ENCODE assay signal across 8 mouse cellular contexts in genomic region chr5:140831064-140831431, GRCm38 (mm10). TPM values are rescaled to one million over a fixed set of nuclear protein-coding genes. Genes with fewer than 3 reads are reported as not detected.
DNase-seq lines count a peak whose midpoint lies in the region; ATAC-seq and TF ChIP-seq lines count a peak whose summit lies in the region.
"Had no signal": no experiment of that assay in that cellular context is flagged by ENCODE, and none has a peak within 500 bp of the region (broad histone marks: within the 10 kb centered on the region; RNA-seq: fewer than 3 reads in every experiment).

No protein-coding gene starts in this region.

- 77% methylated on average over 8 of the region's 8 CpGs for WGBS in lung, postnatal 0 days
- 80% methylated on average over 8 of the region's 8 CpGs for WGBS in forebrain, postnatal 0 days
- 44% methylated on average over 8 of the region's 8 CpGs for WGBS in liver, embryonic 15.5 days (ENCODE audit: insufficient replicate concordance)
- 75% methylated on average over 8 of the region's 8 CpGs for WGBS in stomach, postnatal 0 days
- WGBS in cerebellum, adult 2 months = 76% methylated on average over 8 of the region's 8 CpGs

- no peak overlapping the region for H3K27ac ChIP-seq in lung, postnatal 0 days (ENCODE audit: low read length)
- H3K27ac ChIP-seq in forebrain, postnatal 0 days (ENCODE audit: low read depth, low read length) = no peak overlapping the region
- peak overlapping the region; percentile 61 for H3K27ac ChIP-seq in liver, embryonic 15.5 days (replicated peaks)
- H3K27ac ChIP-seq in stomach, postnatal 0 days (replicated peaks) = no peak overlapping the region
- no peak overlapping the region for H3K27ac ChIP-seq in cerebellum, adult 2 months (ENCODE audit: insufficient read depth, low read length)
- H3K27ac ChIP-seq: layer of hippocampus, adult 2 months had no signal

- DNase-seq in lung, postnatal 0 days (ENCODE audit: low spot score) = no peak
- no peak for DNase-seq in lung, postnatal 25 days (ENCODE audit: low spot score)
- DNase-seq in forebrain, postnatal 0 days = no peak
- no peak for DNase-seq in stomach, postnatal 0 days (ENCODE audit: low spot score)
- DNase-seq in left cerebral cortex, postnatal 25 days (ENCODE audit: low spot score in 2 of 2) = no peak
- DNase-seq in cerebellum, adult 2 months = no peak

- intact Hi-C loops in left cerebral cortex, postnatal 25 days (cut with DNase I) = no loop called here

- peaks cover 18% of the 10 kb centered on the region; the same call in 1 of the 2 replicates for H3K4me1 ChIP-seq in lung, postnatal 0 days (ENCODE audit: insufficient read depth, low read depth, low read length)
- H3K4me1 ChIP-seq in forebrain, postnatal 0 days (ENCODE audit: insufficient read depth) = peaks cover 33% of the 10 kb centered on the region
- H3K4me1 ChIP-seq in liver, embryonic 15.5 days (replicated peaks) = peaks cover 38% of the 10 kb centered on the region
- no peaks in the 10 kb centered on the region for H3K4me1 ChIP-seq in stomach, postnatal 0 days (replicated peaks; ENCODE audit: control insufficient read depth, insufficient read depth)
- H3K4me1 ChIP-seq in cerebellum, adult 2 months (ENCODE audit: control insufficient read depth, insufficient read depth, low read length) = no peaks in the 10 kb centered on the region; the same call in 1 of the 2 replicates

- ATAC-seq in lung, postnatal 0 days = no peak
- no peak for ATAC-seq in forebrain, postnatal 0 days
- ATAC-seq in liver, embryonic 15.5 days (ENCODE audit: insufficient read depth) = no peak
- ATAC-seq in stomach, postnatal 0 days (ENCODE audit: low FRiP score, low TSS enrichment) = no peak

- H3K4me3 ChIP-seq in lung, postnatal 0 days (ENCODE audit: low read depth, low read length) = no peak overlapping the region
- H3K4me3 ChIP-seq in forebrain, postnatal 0 days (ENCODE audit: low read depth, low read length) = no peak overlapping the region
- H3K4me3 ChIP-seq in liver, embryonic 15.5 days (replicated peaks) = peak overlapping the region; percentile 84
- peak overlapping the region; percentile 20; the same call in 1 of the 2 replicates for H3K4me3 ChIP-seq in stomach, postnatal 0 days (ENCODE audit: low read depth, low read length)
- no peak overlapping the region for H3K4me3 ChIP-seq in cerebellum, adult 2 months (replicated peaks; ENCODE audit: insufficient read depth, low read depth, low read length)

- TF ChIP-seq CTCF in lung, postnatal 0 days (IDR thresholded peaks at IDR 0.05) = no peak
- no peak for TF ChIP-seq CTCF in forebrain, postnatal 0 days (IDR thresholded peaks at IDR 0.05; ENCODE audit: low read depth)
- TF ChIP-seq CTCF in stomach, postnatal 0 days (IDR thresholded peaks at IDR 0.05; ENCODE audit: low read depth) = no peak
- no peak for TF ChIP-seq CTCF in cerebellum, adult 2 months (IDR thresholded peaks at IDR 0.05; ENCODE audit: borderline replicate concordance, insufficient read depth, low read depth, low read length)

- H3K27me3 ChIP-seq in lung, postnatal 0 days (replicated peaks; ENCODE audit: insufficient read depth, low read length) = no peaks in the 10 kb centered on the region
- H3K27me3 ChIP-seq in forebrain, postnatal 0 days (ENCODE audit: insufficient read depth, low read length) = no peaks in the 10 kb centered on the region
- no peaks in the 10 kb centered on the region for H3K27me3 ChIP-seq in liver, embryonic 15.5 days
- H3K27me3 ChIP-seq in stomach, postnatal 0 days (ENCODE audit: control insufficient read depth, insufficient read depth, low read length) = no peaks in the 10 kb centered on the region
- no peaks in the 10 kb centered on the region for H3K27me3 ChIP-seq in cerebellum, adult 2 months (ENCODE audit: control insufficient read depth, insufficient read depth, low read length)

- peak overlapping the region; percentile 29; the same call in 1 of the 2 replicates for H3K4me2 ChIP-seq in lung, postnatal 0 days (replicated peaks; ENCODE audit: low read depth, low read length)
- peak overlapping the region; percentile 37 for H3K4me2 ChIP-seq in forebrain, postnatal 0 days (ENCODE audit: low read depth)
- H3K4me2 ChIP-seq in liver, embryonic 15.5 days = peak overlapping the region; percentile 99
- peak overlapping the region; percentile 40; the same call in 1 of the 2 replicates for H3K4me2 ChIP-seq in stomach, postnatal 0 days (replicated peaks; ENCODE audit: low read depth)

- H3K36me3 ChIP-seq in lung, postnatal 0 days (ENCODE audit: insufficient read depth, low read length) = no peaks in the 10 kb centered on the region
- H3K36me3 ChIP-seq in forebrain, postnatal 0 days (ENCODE audit: insufficient read depth) = no peaks in the 10 kb centered on the region
- H3K36me3 ChIP-seq in liver, embryonic 15.5 days (replicated peaks) = no peaks in the 10 kb centered on the region
- H3K36me3 ChIP-seq in stomach, postnatal 0 days (ENCODE audit: control insufficient read depth, insufficient read depth, low read length) = no peaks in the 10 kb centered on the region

- no peak overlapping the region for H3K9ac ChIP-seq in lung, postnatal 0 days (replicated peaks; ENCODE audit: low read depth)
- no peak overlapping the region for H3K9ac ChIP-seq in forebrain, postnatal 0 days
- peak overlapping the region; percentile 1; the same call in 1 of the 2 replicates for H3K9ac ChIP-seq in liver, embryonic 15.5 days
- no peak overlapping the region for H3K9ac ChIP-seq in stomach, postnatal 0 days (ENCODE audit: low read length)

- TF ChIP-seq EP300 in lung, postnatal 0 days (IDR thresholded peaks at IDR 0.05) = no peak
- no peak for TF ChIP-seq EP300 in stomach, postnatal 0 days (optimal IDR thresholded peaks at IDR 0.05)

- H3K9me3 ChIP-seq in lung, postnatal 0 days (ENCODE audit: low read length) = no peaks in the 10 kb centered on the region
- no peaks in the 10 kb centered on the region for H3K9me3 ChIP-seq in forebrain, postnatal 0 days (ENCODE audit: low read length)
- no peaks in the 10 kb centered on the region for H3K9me3 ChIP-seq in liver, embryonic 15.5 days (replicated peaks)
- no peaks in the 10 kb centered on the region for H3K9me3 ChIP-seq in stomach, postnatal 0 days (ENCODE audit: control insufficient read depth, low read length)

- TF ChIP-seq POLR2A in cerebellum, adult 2 months (IDR thresholded peaks at IDR 0.05; ENCODE audit: borderline replicate concordance, insufficient read depth, low read length) = no peak

RNA-seq across cellular contexts. Expression of gene Gna12, which starts 0.8 kb away (rescaled TPM):
- 25.4 and 32.0 TPM in 2 replicates for polyA plus RNA-seq in lung, postnatal 0 days (2015; fragmentation: Nextera tagmentation; extraction: Ambion mirVana)
- 102 and 138 TPM in 2 replicates for total RNA-seq in forebrain, postnatal 0 days (2014; rRNA removed)
- polyA plus RNA-seq in forebrain, postnatal 0 days (2015; fragmentation: Nextera tagmentation; extraction: Ambion mirVana) = 35.6 and 39.0 TPM in 2 replicates
- 14.1 and 18.9 TPM in 2 replicates for polyA plus RNA-seq in liver, embryonic 15.5 days (2015; fragmentation: Nextera tagmentation; extraction: Ambion mirVana)
- polyA plus RNA-seq in stomach, postnatal 0 days (2015; fragmentation: Nextera tagmentation; extraction: Ambion mirVana) = 19.6 and 24.8 TPM in 2 replicates
- total RNA-seq in left cerebral cortex, postnatal 25 days (2021) = 10 to 100 TPM; 72.1 to 76.6 TPM
- polyA plus RNA-seq in cerebellum, adult 2 months (2012; rRNA removed) = 104 and 123 TPM in 2 replicates

Comparison
In these comparisons a context has a peak if more than half of its experiments do, and no peak if none do; other contexts are left out.
1. H3K4me2 ChIP-seq: peak in every context shown above with its lines; median percentile 99 in liver, embryonic 15.5 days; 40 in stomach, postnatal 0 days; 37 in forebrain, postnatal 0 days; 29 in lung, postnatal 0 days.
2. H3K4me3 ChIP-seq: peak in liver, embryonic 15.5 days (single experiment) and stomach, postnatal 0 days (single experiment); none in lung, postnatal 0 days (single experiment), forebrain, postnatal 0 days (single experiment) and cerebellum, adult 2 months (single experiment).